Mouse (Mus musculus): ENCODE results near the gene Rex1bd.

Gene Rex1bd

DNA sequence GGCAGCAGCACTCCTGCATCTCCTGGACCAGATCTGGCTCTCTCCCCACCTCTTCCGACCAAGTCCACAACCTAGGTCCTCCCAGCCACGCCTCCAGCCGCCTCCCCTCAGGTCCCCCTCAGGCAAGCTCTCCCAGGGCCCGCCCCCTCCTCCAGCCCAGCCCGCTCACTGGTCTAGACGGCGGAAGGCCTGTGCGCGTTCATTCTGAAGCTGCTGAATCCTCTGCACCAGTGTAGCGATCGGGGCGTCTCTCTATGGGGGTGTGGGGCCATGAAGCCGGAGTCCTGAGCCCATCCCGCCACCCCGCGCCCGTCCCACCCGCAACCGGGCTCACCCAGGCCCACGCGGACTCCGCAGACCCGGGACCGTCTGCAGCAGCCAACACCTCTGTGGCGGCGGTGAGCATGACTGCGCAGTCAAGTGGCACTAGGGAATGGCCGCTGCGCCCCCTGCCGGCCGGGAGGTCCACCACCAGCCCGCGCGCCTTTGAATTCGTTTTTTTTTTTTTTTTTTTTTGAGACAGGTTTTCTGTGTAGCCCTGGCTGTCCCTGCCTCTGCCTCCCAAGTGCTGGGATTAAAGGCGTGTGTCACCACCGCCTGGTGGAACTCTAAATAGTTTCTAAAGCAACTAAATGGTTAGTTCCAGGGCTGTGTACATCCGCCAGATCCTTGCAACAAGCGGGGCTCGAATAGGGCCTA is at the start of gene Rex1bd:
TSS of gene Rex1bd (minus strand) at position 425 of the 699 bp plus-strand sequence.
- peak; percentile 94 for DNase-seq (ENCODE audit: low spot score)

DNA sequence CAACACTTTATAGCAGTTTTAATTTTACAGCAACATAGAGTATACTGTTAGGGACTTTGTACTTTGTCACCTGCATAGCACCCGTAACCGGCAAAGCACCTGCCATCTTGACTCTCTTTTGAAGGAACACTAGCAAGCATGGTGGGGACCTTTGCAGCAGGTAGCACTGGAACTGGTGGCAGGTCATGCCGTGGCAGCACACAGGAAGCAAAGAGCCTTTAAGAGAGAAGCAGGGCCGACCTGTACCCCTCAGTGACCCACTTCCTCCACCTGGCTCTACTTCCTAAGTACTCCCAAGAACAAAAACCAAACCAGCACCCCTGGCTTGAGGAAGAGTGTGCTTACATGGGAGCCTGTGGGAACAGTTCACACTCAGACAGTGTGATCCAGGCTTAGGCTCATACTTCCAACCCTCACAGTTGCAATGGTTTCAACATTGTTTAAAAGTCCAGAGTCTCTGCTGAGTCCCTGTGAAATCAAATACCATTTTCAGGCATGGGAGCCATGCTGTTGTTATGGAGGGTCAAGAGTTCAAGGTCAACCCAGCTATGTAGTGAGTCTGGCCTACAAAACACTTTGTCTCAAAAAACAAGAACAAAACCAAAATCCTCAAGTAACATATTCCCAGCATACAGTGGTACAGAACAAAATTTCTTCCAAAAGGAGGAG is 48.7 kb upstream of the Rex1bd start:
- no peak for DNase-seq (ENCODE audit: low spot score)

DNA sequence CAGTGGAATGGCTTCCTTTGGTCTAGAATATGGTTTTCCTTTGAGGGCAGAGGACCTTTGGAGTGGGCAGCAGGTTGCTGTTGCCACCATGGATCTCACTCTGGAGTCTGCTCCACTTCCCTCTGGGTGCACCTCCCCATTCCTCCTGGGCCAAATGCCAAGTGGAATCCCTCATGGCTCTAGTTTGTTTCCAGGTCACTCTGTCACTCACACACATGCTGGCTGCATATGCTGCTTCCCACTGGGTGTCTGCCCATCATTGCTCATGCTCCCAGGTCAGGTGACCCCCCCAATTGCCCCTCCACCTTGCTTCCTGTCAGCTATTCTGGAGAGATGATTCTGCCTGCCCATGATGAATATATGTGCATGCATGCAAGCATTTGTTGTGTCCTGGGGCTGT is 47.2 kb upstream of the Rex1bd start:
- no peak for DNase-seq (ENCODE audit: low spot score)

DNA sequence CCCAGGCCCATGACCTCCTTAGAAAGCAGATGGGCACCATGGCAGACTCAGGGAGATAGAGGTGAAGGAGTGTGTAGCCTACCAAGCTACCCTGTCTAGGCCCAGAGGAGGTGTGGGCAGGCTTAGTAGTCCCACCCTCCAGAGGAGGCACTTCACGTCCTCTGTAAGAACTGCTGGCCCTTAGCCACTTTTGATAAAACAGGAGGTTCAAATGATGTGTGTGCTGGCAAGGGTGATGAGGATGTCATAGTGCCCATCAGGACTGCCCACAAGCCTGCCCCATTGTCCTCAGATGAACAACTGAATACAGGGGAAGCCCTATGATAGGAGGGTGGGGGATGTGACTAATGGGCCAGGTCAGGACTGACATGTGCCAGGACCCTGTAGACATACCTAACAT is 46.3 kb upstream of the Rex1bd start:
- DNase-seq (ENCODE audit: low spot score) = no peak

- DNase-seq (ENCODE audit: low spot score) = no peak
These were observed 45.1 kb upstream of the Rex1bd start for GRCm38 (mm10) chr8:70551558-70552161.

DNA sequence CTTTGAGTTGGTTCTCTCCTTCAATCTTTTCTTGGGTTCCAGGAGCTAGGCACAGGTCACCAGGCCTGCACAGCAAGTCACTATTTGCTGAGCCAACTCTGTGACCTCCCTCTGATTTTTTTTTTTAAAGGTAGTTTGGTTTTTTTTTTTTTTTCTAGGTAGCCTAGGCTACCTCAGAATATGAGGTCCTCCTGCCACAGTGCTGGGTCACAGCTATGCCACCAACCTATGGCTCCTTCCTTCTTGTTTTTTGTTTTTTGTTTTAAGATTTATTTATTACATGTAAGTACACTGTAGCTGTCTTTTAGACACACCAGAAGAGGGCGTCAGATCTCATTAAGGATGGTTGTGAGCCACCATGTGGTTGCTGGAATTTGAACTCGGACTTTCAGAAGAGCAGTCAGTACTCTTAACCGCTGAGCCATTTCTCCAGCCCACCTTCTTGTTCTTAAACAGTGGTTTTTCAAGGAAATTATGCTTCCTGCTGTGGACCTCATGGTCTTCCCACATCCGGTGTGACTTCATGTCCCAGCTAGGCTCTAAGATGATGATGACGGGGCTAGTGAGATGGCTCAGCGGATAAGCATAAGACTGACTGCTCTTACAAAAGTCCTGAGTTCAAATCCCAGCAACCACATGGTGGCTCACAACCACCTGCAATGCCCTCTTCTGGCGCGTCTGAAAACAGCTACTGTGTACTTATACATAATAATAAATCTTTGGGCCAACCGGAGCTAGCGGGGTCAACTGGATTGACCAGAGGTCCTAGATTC is 43.0 kb upstream of the Rex1bd start:
- no peak for DNase-seq (ENCODE audit: low spot score)

- no peak for DNase-seq (ENCODE audit: low spot score)
These were observed 41.2 kb upstream of the Rex1bd start for GRCm38 (mm10) chr8:70547762-70548161.

DNA sequence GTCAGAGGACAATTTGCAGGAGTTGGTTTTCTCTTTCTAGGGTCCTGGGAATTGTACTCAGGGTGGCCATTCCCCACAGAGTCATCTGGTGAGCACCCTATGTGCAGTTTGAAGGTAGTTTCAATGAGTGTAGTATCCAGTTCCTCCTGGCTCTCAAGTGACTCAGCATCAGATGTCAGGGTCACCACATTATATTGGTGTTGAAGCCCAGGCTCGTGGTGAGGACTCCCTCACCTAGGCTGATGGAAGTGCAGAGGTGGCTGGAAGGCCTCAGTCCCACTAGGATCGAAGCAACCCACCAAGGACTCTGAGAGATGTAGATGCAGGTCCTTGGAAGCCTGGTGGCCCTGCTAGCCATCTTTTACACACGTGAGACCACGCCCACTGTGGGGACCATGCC is 39.9 kb upstream of the Rex1bd start:
- DNase-seq (ENCODE audit: low spot score) = no peak

DNA sequence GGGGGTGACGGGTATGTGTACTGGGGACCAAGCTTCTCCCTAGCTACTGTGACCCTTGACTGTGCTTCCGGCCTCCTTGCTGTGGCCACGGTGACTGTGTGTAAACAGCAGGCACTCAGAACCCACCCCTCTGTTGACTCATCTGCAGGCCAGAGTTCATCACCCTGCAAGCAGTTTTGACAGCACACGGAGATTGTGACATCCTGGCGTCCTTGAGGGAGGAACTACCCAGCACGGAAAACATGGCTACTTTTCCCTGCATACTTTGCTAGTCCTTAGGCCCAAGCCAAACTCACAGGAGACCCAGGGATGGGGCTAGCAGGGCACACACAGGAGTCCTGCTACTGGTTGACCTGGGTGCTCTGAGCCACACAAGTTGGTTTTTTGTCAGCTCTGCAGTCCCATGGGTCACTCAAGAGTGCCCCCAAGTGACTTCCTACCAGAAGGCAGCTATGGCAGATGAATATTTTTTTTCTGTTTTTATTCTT is 37.7 kb upstream of the Rex1bd start:
- DNase-seq (ENCODE audit: low spot score) = no peak

DNA sequence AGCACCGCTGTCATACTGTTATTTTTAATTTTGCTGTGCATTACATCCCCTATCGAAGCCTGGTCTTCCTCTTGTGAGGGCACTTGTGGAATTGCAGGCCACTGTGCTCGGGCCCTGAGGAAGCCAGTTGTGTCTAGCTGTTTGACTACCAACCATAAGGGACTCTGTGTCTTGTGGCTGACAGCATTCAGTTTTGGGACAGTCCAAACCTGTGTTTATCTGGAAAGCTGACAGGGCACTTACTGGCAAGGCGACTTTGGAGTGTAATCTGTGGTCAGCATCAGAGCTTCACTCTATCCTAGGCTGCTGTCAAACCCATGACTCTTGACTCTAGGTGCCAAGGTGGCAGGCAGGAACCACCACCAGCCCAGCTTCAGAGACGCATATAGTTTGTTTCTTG is 34.5 kb upstream of the Rex1bd start:
- DNase-seq (ENCODE audit: low spot score) = no peak

GRCm38 (mm10) chr8:70540507-70541071 is 34.0 kb upstream of the Rex1bd start:
- DNase-seq (ENCODE audit: low spot score) = no peak

GRCm38 (mm10) chr8:70540013-70540506 is 33.5 kb upstream of the Rex1bd start:
- DNase-seq (ENCODE audit: low spot score) = no peak

DNA sequence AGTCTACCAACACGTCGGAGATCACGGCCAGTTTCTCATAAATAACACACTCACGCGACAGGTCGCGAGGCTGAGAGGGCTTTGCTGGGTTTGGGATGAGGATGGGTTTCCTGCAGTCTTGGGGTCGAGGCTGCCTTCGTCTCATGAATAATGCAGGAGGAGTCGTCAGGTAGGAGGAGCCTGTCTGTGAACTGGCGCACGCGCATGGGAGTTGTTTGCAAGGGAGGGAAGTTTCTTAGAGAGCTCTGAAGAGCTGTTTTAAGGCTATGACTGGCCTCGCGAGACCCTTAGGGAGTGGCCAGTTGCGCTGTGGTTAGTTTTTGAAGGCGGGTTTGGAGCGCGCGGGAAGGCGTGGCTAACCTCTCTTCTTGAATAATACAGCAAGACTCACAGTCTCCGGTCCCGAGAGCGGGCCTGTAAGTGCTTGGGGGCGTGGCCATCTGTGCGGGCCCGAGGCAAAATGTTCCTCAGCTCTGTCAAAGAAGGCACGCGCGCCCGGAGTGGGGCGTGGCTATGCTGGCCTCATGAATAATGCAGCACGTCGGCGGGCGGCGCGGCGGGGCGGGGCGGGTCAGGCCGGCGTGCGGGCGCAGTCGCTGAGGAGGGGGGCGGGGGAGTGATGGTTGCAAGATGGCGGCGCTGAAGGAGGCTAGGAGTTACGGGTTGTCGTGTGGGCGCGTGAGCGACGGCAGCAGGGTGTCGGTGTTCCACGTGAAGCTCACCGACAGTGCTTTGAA is 32.7 kb upstream of the Rex1bd start, which contains the start of gene Ell:
TSS of gene Ell (plus strand) at position 381 of the 737 bp plus-strand sequence.
- peak; percentile 100 for DNase-seq (ENCODE audit: low spot score)

- DNase-seq (ENCODE audit: low spot score) = peak; percentile 100
These were observed 32.1 kb upstream of the Rex1bd start for GRCm38 (mm10) chr8:70538633-70539076.

DNA sequence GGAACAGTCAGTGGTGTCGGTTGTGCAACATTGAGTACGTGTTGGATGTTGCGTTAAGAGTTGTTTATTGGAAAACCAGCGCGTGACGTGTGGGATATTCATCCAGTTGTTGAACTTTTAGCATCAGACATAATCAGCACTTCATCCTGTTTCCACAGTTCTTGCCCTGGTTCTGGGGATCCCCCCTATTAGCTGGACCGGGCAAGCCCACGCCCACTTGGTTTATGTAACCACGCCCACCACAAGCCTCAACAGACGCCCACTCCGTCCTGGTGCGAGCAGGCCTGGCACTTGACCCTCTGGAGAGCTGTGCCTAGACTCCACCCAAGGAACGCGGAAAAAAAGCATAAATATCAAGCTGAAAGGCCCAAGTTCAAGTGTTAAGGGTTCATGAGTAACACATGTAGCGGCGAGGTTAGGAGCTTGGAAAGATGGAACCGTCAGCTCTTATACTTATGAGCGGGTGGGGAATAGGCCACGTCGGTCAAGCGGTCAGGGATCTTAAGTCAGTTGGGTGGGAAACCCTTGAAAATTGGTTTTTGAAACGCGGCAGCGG is 31.6 kb upstream of the Rex1bd start:
- peak; percentile 64 for DNase-seq (ENCODE audit: low spot score)

DNA sequence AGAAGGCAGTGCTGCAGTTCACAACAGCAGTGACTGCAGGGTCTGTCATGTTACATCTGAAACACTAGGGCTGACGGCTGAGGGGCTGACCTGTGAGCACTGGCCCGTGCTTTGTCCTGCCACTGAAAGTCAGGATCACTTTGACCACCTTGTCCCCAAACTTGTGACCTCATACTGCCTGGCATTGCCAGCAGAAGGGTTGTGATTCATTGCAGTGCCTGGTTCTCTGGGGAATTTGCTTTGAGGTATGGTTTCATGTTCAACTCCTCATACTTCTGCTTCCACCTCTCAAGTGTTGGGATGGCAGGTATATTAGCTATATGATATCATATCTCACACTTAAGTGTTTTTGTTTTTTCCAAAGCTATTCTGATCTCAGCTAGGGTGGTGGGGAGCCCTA is 29.1 kb upstream of the Rex1bd start:
- DNase-seq (ENCODE audit: low spot score) = no peak

DNA sequence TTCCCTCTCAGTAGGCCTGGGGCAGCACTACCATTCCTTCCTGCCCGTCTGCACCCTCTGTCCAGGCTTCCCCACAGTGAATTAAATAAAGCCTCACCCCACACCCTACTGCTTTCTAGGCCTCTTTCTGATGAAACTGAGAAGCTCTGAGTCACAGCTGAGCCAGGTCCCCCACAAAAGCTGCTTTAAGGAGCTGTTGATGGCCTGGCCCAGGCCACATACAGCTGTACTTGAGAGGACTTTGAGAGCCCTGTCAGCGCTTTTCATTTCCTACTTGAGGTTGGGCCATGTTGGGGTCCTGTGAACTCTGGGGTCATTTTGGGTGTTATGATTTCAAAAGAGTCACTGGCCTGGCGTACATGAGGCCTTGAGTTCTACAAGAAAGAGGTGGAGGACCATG is 28.7 kb upstream of the Rex1bd start:
- no peak for DNase-seq (ENCODE audit: low spot score)

- DNase-seq (ENCODE audit: low spot score) = no peak
These were observed 27.7 kb upstream of the Rex1bd start for GRCm38 (mm10) chr8:70534281-70534680.

GRCm38 (mm10) chr8:70530314-70530713 is 23.8 kb upstream of the Rex1bd start:
- DNase-seq (ENCODE audit: low spot score) = no peak

DNA sequence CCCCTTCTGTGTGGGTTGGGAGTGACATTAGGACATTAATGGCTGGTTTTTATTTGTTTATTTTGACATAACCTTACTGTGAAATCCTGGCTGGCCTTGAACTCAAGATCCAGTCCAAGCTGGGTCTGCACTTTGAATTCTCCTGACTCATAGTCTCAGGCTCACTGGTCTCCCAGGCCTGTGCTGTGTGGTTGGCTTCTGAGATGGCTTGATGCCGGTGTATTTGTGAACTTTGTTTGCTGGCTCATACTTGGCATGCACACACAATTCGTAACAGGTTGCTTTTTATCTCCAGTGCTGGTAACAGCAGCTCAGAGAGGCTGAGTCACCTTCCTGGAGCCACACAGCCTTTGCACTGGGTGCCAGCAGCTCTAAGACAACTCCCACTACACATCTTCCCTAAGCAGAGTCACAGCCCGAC is 23.2 kb upstream of the Rex1bd start:
- no peak for DNase-seq (ENCODE audit: low spot score)

DNA sequence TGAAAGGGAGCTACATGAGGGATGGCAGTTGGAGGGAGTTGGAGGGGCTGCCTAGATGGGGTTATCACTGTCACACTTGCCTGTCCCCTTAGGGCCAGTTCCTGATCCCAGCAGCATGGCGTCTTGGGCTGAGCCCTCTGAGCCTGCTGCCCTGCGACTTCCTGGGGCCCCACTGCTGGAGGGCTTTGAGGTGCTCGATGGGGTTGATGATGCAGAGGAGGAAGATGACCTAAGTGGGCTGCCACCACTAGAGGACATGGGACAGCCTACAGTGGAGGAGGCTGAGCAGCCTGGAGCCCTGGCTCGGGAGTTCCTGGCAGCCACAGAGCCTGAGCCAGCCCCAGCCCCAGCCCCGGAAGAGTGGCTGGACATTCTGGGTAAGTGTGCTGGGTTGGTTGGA is 22.7 kb upstream of the Rex1bd start:
- DNase-seq (ENCODE audit: low spot score) = no peak

All from layer of hippocampus, adult 11-12 months (tissue).